Mouse (Mus musculus) olfactory bulb, adult 2 months (tissue): ENCODE measurements around the gene Ppih. TPM values are rescaled to one million over a fixed set of nuclear protein-coding genes. Genes with fewer than 3 reads are reported as not detected.

Experiments
- H3K27ac ChIP-seq: fragments of 200-500 bp; 2 replicates; pipeline ENCODE4 v1.5.1; 2012; ENCODE audit warnings: low read depth, low read length; ENCODE audit not compliant: insufficient read depth
- H3K4me1 ChIP-seq: fragments of 200-500 bp; 2 replicates; pipeline ENCODE4 v1.6.1; 2012; ENCODE audit warnings: low read length; ENCODE audit not compliant: control insufficient read depth, insufficient read depth
- H3K4me3 ChIP-seq: fragments of 200-500 bp; 2 replicates; pipeline ENCODE4 v1.5.1; 2012; ENCODE audit warnings: mild to moderate bottlenecking, low read depth, low read length, moderate library complexity; ENCODE audit not compliant: insufficient read depth
- CTCF ChIP-seq: fragments of 200-500 bp; IDR thresholded peaks from 2 replicates; pipeline ENCODE4 v1.5.1; 2012; ENCODE audit warnings: low read depth, mild to moderate bottlenecking, low read length, moderate library complexity; ENCODE audit not compliant: insufficient read depth
- POLR2A ChIP-seq: fragments of 200-500 bp; IDR thresholded peaks from 2 replicates; pipeline ENCODE4 v1.6.1; 2012; ENCODE audit warnings: mild to moderate bottlenecking, low read depth, low read length, moderate library complexity; ENCODE audit not compliant: insufficient read depth
- WGBS: fragments of 180-500 bp; shearing (Covaris S2); methylation state at CpG from one replicate; pipeline ENCODE4 v1.1.7; 2018; 5-methylcytosine and 5-hydroxymethylcytosine counted together
- polyA plus RNA-seq: library from polyadenylated mRNA; stranded (reverse); fragments of >200 nt; gene quantifications from 2 replicates; pipeline ENCODE4 v1.2.4, GENCODE M21; 2012; ENCODE audit warnings: low replicate concordance; ENCODE audit not compliant: missing spikeins, insufficient read depth, insufficient read length

The Ppih gene
- polyA plus RNA-seq, 1 experiment: not detected

GRCm38 (mm10) chr4:119320896-119321550, 677 bp upstream of the Ppih start:
- Histone ChIP-seq H3K27ac (no peak overlapping the region), H3K4me3 (peak overlapping the region; percentile 60), H3K4me1 (peaks cover 5% of the 10 kb centered on the region)
- TF ChIP-seq CTCF (no peak), POLR2A (no peak)
- WGBS: 28% methylated on average over 10 of the region's 10 CpGs

- Histone ChIP-seq H3K27ac (no peak overlapping the region), H3K4me3 (no peak overlapping the region), H3K4me1 (no peaks in the 10 kb centered on the region)
- TF ChIP-seq POLR2A (no peak), CTCF (no peak)
- WGBS: 96% methylated on average over 1 of the region's 1 CpGs
Measured at GRCm38 (mm10) chr4:119313756-119314155, 6.6 kb downstream of the Ppih start.

- no peak overlapping the region for H3K27ac ChIP-seq
- H3K4me3 ChIP-seq: no peak overlapping the region
- no peaks in the 10 kb centered on the region for H3K4me1 ChIP-seq
- 89% methylated on average over 5 of the region's 5 CpGs for WGBS
- no peak for TF ChIP-seq CTCF
- TF ChIP-seq POLR2A: no peak
Measured at GRCm38 (mm10) chr4:119305418-119305817, 14.9 kb downstream of the Ppih start.

- no peak overlapping the region for H3K27ac ChIP-seq
- H3K4me1 ChIP-seq: no peaks in the 10 kb centered on the region
- no peak overlapping the region for H3K4me3 ChIP-seq
- TF ChIP-seq POLR2A: no peak
- TF ChIP-seq CTCF: no peak
- 88% methylated on average over 8 of the region's 8 CpGs for WGBS
Measured at GRCm38 (mm10) chr4:119303291-119303690, 17.1 kb downstream of the Ppih start.

GRCm38 (mm10) chr4:119301777-119302176, 18.6 kb downstream of the Ppih start:
- Histone ChIP-seq H3K4me3 (no peak overlapping the region), H3K27ac (no peak overlapping the region), H3K4me1 (no peaks in the 10 kb centered on the region)
- TF ChIP-seq CTCF: no peak
- no peak for TF ChIP-seq POLR2A
- WGBS: 88% methylated on average over 3 of the region's 3 CpGs

- Histone ChIP-seq H3K27ac (no peak overlapping the region), H3K4me3 (no peak overlapping the region), H3K4me1 (no peaks in the 10 kb centered on the region)
- WGBS: 90% methylated on average over 3 of the region's 3 CpGs
- TF ChIP-seq CTCF (no peak), POLR2A (no peak)
Measured at GRCm38 (mm10) chr4:119300761-119301160, 19.6 kb downstream of the Ppih start.

- whole genome bisulfite sequencing: 90% methylated on average over 2 of the region's 2 CpGs
- H3K4me3 ChIP-seq: no peak overlapping the region
- TF ChIP-seq CTCF: no peak
- TF ChIP-seq POLR2A: no peak
- H3K4me1 ChIP-seq: 0 out of 2 replicates have a peak, but pooled peaks cover 2% of the 10 kb centered on the region
- no peak overlapping the region for H3K27ac ChIP-seq
Measured at GRCm38 (mm10) chr4:119297361-119297760, 23.0 kb downstream of the Ppih start.

GRCm38 (mm10) chr4:119295134-119295453, 25.3 kb downstream of the Ppih start:
- peaks cover 7% of the 10 kb centered on the region; the same call in 1 of the 2 replicates for H3K4me1 ChIP-seq
- WGBS: 4% methylated on average over 6 of the region's 6 CpGs
- peak overlapping the region; percentile 86 for H3K4me3 ChIP-seq
- H3K27ac ChIP-seq: peak overlapping the region; percentile 96
- no peak for TF ChIP-seq CTCF
- no peak for TF ChIP-seq POLR2A

GRCm38 (mm10) chr4:119294415-119295133, 25.8 kb downstream of the Ppih start, which contains the start of gene Ybx1:
Gene Ybx1, minus strand, starts transcription at chr4:119294604.
- TF ChIP-seq CTCF (no peak), POLR2A (peak; percentile 63)
- H3K4me1 ChIP-seq: peaks cover 7% of the 10 kb centered on the region; the same call in 1 of the 2 replicates
- H3K27ac ChIP-seq: peak within 1 kb of the TSS; percentile 96
- peak within 1 kb of the TSS; percentile 86 for H3K4me3 ChIP-seq
- under 1% methylated on average over 61 of the region's 61 CpGs for WGBS
